Mouse (Mus musculus) left cerebral cortex, adult 9 months (tissue): ENCODE measurements around the gene Serpinb6c.
"Not testable (repeated sequence)": the region's sequence is repeated elsewhere in the genome, so short reads cannot be mapped to it uniquely, and the experiment has no call there.

Experiments
- DNase-seq, 2 experiments: peaks; one replicate each; pipeline ENCODE4 v3.0.0; 2022; ENCODE audit warnings: low spot score in 2 of 2

The Serpinb6c gene

DNA sequence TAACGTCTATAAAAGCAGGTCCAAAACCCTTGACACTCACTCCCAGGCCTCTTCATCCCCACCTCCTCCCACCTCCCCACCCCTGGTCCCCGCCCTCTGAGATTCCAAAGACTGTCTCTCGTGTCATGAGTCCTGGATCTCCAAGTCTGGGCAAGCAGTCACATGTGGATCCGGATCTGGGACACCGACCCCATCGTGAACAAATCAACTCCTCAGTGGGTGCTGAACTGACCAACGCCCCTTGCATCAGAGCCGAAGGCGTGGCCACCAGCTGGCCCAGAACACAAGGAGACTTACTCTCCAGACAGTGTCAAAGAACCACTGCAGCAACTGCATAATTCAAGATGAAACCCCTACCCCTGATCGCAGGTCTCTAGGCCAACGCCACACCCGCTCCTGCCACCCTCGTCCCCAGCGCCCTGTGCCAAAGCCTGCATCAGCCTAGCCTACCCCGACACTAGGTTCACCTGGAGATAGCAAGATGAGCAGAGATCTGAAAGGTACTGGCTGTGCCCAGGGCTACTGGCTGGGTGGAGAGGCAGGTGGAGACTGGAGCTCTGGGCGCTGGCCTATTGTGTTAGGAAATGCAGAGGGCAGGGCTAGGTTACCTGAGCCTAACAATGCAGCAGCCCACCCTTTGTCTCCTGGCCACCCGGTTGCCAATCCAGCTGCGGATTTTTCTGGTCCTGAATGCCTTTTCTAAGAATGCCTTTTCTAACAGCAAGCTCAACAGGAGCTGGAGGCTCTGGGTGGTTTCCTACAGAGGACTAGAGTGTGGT lies at the start of gene Serpinb6c:
TSS of gene Serpinb6c (minus strand) at position 533 of the 779 bp plus-strand sequence.
- no peak for DNase-seq

DNA sequence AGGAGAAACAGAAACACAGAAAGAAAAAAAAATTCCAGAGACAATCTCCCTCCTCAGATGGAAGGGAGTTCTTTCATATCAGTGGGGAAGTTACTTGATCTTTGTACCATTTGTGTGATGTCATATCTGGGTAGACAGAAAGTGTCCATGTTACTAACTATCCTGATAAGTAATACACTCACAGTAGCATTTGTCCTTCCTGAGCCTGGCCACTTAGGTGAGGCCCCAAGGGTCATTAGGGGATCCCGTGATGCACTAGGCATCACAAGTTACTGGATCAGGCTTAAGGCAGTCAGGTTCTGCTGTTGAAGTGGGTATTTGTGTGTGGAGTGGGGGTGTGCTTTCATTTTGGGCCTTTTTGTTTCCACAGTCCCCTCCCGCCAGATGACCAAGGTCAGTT lies 47.4 kb upstream of the Serpinb6c start:
- DNase-seq: no peak

DNA sequence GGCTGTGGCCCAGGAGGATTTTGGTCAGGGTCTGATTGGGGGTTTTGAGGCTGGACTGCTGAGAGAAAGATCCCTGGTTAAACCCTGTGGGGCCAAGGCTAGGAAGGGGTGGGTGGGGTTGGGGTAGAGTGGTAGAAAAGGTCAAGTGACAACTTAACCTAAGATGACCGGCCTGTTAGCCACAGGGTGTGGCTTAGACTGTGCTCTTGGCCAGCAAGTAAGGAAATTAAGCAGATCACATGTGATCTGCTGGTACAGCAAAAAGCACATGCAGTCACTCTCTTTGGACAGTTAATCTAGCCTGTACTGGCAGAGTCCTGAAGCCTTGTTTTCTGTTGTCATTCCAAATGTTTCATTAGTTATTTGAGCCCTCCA lies 46.6 kb upstream of the Serpinb6c start:
- DNase-seq: no peak

DNA sequence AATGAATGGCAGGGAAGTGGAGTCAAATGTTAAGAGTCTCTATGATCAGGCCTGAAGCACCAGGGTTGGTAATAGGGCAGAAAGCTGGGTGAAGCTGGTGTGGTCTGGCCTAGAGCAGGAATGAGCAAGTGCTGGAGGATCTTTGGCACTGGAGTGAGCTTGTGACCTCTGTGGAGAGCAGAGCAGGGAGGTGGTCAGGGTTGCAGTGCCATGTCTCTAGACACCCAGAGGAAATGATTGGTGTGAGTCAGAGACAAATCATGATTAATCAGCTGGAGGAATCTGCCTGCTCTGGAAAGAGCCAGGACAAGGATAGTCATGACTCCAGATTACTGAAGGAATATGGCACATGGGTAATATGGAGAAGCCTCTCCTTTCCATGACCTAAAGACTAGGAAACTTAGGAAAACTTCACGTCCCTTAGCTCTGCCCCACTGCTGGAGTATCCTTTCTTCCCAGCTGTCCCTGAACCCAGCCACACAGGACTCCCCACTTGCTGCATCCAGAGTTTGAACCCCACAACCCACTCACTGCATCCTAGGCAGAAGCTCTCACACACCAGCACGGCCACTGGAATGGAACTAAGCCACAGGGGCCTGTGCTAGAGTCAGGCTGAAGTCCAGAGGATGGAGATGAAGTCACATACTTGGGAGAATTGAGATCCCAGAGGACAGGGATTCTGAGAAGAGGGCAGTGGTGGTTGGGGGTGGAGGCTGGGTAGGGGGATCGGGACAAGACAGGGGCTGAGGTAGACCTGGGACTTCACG lies 46.0 kb upstream of the Serpinb6c start:
- DNase-seq: no peak

DNA sequence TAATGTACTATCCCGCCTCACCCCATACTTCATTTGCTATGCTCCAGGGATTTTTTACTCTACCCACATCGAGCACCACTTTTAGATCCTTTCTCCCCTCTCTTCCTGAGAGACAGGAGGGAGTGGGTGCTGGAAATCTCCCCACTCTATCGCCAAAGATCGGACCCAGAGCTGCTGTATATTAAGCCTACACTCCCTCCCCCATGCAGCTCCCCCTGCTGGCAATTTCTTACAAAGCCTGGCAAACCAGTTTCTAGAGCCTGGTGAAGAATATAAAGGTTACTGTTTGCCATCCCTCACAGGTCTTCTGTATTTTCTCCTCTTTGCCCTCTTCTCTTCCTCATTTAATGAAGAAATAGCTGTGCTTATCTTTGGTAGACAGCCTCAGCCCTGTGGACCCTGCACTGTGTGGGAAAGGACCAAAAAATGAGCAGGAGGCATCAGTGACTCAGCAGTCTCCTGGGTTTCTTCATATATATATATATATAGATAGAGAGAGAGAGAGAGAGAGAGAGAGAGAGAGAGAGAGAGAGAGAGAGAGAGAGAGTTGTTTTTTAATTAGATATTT lies 36.8 kb upstream of the Serpinb6c start:
- peak in 1 of 2 experiments; percentile 44 for DNase-seq

DNA sequence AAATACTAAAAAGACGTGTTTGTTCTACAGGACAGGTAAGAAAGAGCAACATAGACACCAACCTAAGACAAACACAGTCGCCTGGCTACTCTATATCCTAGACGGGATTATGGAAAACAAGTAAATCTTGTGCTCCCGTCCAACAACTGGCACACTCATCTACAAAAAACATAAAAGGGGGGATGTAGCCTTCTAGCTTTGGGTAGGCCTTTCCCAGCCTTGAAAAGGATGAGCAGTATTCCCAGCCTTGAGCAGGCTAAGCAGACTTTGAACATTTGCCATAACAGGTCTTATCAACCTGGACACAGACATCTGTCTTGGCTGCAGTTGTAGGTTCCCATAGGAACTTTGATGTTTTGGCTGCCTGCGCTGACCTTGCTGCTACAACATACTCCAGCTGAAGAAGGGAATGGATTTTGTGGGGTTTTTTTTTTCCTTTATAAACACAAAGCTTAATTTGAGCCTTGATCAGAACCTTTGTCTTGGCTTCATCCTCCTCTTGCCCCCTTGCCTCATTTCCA lies 35.8 kb upstream of the Serpinb6c start:
- DNase-seq: no peak

DNA sequence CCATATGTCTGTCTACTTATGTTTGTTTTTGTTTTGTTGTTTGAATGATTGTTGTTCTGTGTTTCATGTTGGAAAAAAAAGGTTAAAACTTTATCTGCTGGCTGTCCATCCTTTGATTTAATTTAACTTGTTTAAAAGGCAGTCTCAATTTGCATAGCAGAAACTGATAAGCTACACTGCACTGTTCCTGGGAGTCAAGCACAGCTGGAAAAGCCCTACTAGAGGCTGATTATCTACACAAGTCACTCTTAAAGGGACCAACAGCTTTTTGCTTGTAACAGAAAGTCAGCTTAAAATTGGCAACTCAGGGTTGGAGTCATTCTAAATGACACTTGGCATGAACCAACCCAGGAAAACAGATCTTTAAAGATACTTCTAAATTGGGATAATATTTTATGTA lies 32.1 kb upstream of the Serpinb6c start:
- not testable (repeated sequence) for DNase-seq

DNA sequence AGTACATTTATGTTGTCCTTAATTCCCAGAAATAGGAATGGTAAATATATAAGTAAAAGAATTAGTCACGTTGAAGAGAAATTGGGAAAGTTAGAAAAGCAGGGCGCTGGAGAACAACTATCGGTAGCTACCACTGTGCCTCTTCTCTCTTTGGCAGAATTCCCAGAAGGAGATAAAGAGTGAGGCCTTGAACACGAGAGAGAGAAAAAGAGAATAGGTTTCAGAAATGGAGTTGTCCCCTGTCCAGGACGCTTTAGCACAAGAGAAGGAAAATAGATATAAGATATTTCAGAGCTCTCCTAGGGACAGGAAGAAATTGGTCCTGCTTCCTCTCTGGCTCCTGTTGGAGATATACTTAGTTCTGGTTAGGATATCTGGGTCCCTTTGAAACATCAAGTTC lies 31.6 kb upstream of the Serpinb6c start:
- DNase-seq: no peak

DNA sequence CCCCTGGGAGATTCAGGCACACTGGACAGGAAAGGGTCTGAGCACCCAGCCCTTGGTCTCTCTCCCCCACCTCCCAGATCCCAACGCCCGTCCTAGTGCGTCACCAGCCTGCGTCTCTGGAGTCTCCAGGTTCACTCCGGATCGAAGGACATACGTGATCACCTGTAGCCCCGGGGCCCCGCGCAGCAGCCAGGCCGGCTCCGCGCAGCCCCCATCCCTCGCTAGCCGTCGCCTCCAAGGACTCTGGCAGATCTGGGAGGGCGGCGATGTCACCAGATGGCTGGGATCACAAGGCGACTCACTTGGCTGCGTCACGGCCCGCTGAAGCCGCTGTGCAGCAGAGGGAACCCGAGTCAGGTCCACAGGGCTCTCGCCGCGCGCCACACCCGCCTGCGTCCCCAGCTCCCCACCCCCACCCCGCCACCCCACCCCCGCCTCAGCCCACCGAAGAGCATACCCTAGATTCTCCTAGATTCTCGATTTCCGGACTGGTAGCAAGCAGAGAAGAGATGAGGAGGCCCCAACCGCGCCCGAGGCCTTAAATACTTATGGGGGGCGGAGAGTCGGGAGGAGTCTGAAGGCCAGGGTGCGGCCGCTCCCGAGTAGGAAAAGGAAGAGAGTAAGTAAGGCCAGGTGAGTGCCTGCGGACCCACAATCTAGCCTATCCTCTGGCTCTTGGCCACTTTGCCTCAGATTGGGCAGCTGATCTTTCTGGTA lies 30.1 kb upstream of the Serpinb6c start:
- DNase-seq: peak in 1 of 2 experiments; percentile 60

DNA sequence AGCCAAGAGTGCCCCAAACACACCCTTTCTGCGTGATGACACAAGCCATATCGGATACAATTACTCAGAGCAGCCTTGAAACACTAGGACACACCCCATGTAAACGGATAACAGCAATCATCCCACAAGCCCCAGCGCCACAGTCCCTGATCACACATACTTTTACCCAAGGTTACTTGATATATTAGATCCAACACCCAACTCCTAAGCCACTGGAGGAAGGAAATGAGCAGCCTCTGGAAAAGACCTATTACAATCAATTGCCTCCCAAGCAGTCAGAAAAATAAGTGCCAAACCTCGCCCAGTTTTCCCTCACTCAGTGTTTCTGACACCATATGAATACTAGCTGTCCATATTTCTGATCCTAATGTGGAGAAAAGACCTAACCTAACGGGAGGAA lies 29.2 kb upstream of the Serpinb6c start:
- DNase-seq: no peak

DNA sequence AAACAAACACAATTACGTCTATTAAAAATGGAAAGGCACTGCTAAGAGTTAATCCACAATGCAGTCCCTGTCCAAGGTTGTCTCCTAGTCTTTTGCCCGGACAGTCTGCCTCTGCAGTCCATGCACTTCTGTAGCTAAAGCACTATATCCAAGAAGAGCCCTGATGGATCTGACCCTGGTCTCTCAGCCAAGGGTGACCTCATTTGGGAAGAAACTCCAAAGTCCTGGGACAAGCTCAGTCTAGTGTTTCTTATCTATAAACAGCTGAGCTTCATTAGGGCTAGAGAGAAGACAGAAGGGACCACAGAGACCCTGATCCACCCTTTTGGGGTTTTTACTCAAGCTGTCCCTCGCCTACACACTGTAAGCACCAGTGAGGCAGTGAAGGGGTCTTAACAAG lies 25.4 kb upstream of the Serpinb6c start:
- no peak for DNase-seq

DNA sequence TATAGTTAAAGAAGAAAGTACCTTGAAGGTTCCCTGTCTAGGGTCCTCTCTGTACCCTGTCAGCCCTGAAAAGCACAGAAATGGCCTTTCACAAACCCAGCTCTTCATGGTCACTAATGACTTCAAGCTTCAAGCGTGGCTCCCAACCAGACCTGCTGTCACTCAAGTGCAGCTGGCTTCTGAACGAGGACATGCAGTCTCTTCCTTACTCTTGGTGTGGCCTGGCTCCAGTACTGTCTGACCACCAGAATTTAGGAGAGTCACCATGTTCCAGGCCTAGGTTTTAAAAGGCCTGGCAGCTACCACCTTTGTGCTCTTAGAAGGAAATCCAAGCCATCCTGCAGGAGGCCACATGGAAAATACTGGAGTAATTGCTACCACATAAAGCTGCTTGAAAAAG lies 24.8 kb upstream of the Serpinb6c start:
- DNase-seq: no peak

DNA sequence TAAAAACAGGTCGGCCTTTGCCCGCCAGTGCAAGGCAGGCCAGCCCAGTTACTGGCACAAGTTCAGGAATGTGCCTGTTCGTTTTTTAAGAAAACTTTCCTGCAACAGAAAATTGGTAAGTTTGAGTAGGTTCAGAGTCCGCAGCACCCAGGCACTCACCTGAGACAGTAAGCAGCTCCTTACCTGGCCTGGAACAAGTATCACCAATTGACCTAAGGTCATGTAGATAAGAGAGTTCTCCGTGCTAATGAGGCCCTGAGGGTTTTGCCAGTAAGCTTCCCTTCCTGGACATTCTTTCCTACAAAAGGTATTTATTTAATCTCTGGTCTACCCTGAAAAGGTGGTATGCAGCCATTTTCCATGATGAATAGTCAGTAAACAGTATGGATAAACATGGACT lies 16.2 kb upstream of the Serpinb6c start:
- no peak for DNase-seq

DNA sequence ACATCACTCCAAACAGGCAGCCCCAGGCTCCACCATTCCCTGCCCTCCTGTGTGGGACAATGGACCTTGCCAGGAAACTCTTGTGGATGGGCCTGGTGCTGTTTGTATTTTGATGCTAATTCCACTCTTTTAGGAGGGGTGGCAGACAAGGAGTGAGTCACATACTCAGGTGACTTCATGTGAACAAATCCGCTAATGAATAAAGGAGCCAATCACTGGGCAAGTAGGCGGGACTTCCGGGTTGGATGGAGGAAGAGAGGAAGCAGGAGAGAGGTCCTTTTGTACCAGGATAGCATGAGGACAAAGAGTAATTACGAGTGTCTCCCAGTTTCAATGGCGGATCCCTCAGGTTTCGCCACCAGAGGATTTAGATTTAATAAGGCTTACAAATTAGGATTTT lies 15.5 kb upstream of the Serpinb6c start:
- no peak for DNase-seq

DNA sequence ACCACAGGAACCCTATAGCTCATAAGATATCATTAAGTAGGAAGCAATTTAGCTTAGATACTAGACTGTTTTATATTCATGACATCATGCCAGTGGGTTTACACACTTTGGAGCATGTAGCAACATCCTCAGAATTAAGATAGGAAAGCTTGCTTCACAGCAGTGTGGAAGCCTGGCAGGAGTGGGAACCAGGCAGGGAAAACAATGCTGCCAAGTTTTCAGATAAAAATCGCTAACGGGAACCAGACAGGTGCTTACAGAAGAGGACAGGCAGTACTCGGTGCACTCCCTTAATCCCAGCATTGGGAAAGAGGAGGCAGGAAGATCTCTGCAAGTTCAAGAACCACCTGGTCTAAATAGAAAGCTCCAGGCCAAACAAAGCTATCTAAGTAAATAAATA lies 1.3 kb upstream of the Serpinb6c start:
- DNase-seq: no peak

DNA sequence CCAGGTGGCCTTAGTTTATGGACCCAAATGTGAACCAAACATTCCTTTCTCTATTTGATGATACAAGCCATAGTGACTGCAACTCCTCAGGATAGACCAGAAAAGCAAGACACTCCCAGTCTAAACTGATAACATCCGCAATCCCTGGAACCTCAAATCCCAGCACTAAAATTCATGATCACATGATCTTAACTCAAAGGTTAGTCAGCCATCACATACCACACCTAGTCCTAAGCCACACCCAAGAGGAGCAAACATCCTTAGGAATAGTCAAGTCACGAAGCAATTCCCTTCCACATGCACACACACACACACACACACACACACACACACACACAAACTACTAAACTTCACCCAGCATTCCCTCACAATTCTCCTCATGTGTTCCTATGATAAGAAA lies 2.2 kb downstream of the Serpinb6c start:
- no peak for DNase-seq

DNA sequence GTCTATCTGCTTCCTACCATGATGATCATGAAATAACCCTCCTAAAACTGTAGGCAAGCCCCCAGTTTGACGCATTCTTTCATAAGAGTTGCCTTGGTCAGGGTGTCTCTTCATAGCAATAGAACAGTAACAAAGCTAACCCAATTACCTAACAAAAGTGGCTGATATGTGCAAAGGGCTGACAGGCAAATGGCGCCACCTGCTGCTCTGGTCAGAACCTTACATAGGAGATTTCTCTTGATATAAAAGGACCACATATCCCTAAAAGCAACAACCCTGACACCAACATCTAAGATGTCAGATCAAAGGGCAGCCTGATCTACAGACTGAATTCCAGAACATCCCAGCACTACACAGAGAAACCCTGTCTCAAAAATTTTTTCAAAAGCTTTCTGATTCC lies 11.3 kb downstream of the Serpinb6c start:
- DNase-seq: peak in 1 of 2 experiments; percentile 14

DNA sequence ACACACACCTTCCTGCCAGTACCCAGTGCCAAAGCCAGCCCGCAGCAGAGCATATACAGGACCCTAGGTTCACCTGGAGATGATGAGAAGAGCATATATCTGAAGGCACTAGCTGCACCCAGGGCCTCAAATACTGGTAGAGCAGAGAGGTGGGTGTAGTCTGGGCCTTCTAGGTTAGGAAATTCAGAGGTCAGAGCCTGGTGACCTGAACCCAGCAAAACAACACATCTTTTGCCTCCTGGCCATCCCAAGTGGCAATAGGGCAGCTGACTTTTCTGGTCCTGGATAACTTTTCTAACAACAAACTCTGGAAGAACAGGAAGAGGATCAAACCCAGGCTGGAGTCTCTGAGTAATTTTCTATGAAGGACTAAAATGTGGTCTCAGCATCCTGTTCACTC lies 62.2 kb downstream of the Serpinb6c start, which contains the start of gene Serpinb6e:
TSS of gene Serpinb6e (minus strand) at position 101 of the 400 bp plus-strand sequence.
- no peak for DNase-seq

DNA sequence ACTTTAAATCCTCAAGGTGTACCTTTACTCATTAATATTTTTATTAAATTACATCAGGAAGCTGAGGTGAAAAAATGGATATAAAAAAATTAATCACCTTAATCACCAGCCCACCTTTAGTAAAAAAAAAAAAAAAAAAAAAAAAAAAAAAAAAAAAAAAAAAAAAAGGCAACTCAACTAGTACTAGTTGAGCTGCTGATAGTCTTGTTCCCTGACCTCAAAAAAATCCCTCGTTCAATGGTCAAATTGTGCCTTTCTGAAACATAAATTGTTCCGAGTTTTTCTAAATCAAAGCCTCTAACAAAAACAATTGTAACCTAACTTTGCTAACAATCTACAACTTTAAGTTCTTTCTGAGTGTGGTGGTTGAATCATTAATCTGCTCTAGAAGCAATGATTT lies 74.8 kb downstream of the Serpinb6c start:
- no peak for DNase-seq
